Mouse (Mus musculus): ENCODE measurements around the gene Adam17. TPM values are rescaled to one million over a fixed set of nuclear protein-coding genes. Genes with fewer than 3 reads are reported as not detected.

Adam17 gene
- polyA plus RNA-seq, 1 experiment from 2014 or later = 46.1 TPM

GRCm38 (mm10) chr12:21316869-21317265 lies 56.6 kb downstream of the Adam17 start:
- Histone ChIP-seq H3K9me3 (replicated peaks; ENCODE audit: control insufficient read depth, low read length) (no peaks in the 10 kb centered on the region), H3K27me3 (ENCODE audit: control insufficient read depth, insufficient read depth, low read length) (no peaks in the 10 kb centered on the region), H3K4me3 (ENCODE audit: low read depth, low read length) (peak overlapping the region; percentile 58), H3K9ac (replicated peaks; ENCODE audit: low read length) (peak overlapping the region; percentile 75), H3K27ac (replicated peaks; ENCODE audit: low read depth, low read length) (no peak overlapping the region), H3K36me3 (replicated peaks; ENCODE audit: control insufficient read depth, insufficient read depth, low read depth, low read length) (peaks cover 4% of the 10 kb centered on the region; the same call in 1 of the 2 replicates), H3K4me1 (ENCODE audit: control insufficient read depth, insufficient read depth, low read length) (no peaks in the 10 kb centered on the region), H3K4me2 (ENCODE audit: low read depth, low read length) (peak overlapping the region; percentile 46)
- 40% methylated on average over 7 of the region's 7 CpGs for WGBS
- DNase-seq (ENCODE audit: low spot score) = no peak
- ATAC-seq (replicated peaks; ENCODE audit: insufficient number of reproducible peaks, low FRiP score, low TSS enrichment, low read depth) = no peak

- WGBS = 3% methylated on average over 48 of the region's 59 CpGs
- peak; percentile 86 for ATAC-seq (replicated peaks; ENCODE audit: insufficient number of reproducible peaks, low FRiP score, low TSS enrichment, low read depth)
- Histone ChIP-seq H3K36me3 (replicated peaks; ENCODE audit: control insufficient read depth, insufficient read depth, low read depth, low read length) (peaks cover 4% of the 10 kb centered on the region; the same call in 1 of the 2 replicates), H3K4me3 (ENCODE audit: low read depth, low read length) (peak within 1 kb of the TSS; percentile 58), H3K27ac (replicated peaks; ENCODE audit: low read depth, low read length) (no peak within 1 kb of the TSS), H3K9me3 (replicated peaks; ENCODE audit: control insufficient read depth, low read length) (no peaks in the 10 kb centered on the region), H3K27me3 (ENCODE audit: control insufficient read depth, insufficient read depth, low read length) (no peaks in the 10 kb centered on the region), H3K4me2 (ENCODE audit: low read depth, low read length) (peak within 1 kb of the TSS; percentile 46), H3K4me1 (ENCODE audit: control insufficient read depth, insufficient read depth, low read length) (no peaks in the 10 kb centered on the region), H3K9ac (replicated peaks; ENCODE audit: low read length) (peak within 1 kb of the TSS; percentile 75)
- DNase-seq (ENCODE audit: low spot score) = peak; percentile 90
Observed at GRCm38 (mm10) chr12:21315923-21316868, 57.2 kb downstream of the Adam17 start, which contains the start of gene Iah1. Iah1 (plus strand) TSS chr12:21316389.

GRCm38 (mm10) chr12:21312201-21312600 lies 61.2 kb downstream of the Adam17 start:
- Histone ChIP-seq H3K4me2 (ENCODE audit: low read depth, low read length) (no peak overlapping the region), H3K27ac (replicated peaks; ENCODE audit: low read depth, low read length) (no peak overlapping the region), H3K9me3 (replicated peaks; ENCODE audit: control insufficient read depth, low read length) (no peaks in the 10 kb centered on the region), H3K4me3 (ENCODE audit: low read depth, low read length) (no peak overlapping the region), H3K36me3 (replicated peaks; ENCODE audit: control insufficient read depth, insufficient read depth, low read depth, low read length) (peaks cover 5% of the 10 kb centered on the region), H3K4me1 (ENCODE audit: control insufficient read depth, insufficient read depth, low read length) (no peaks in the 10 kb centered on the region), H3K9ac (replicated peaks; ENCODE audit: low read length) (no peak overlapping the region), H3K27me3 (ENCODE audit: control insufficient read depth, insufficient read depth, low read length) (no peaks in the 10 kb centered on the region)
- 86% methylated on average over 5 of the region's 5 CpGs for WGBS
- DNase-seq (ENCODE audit: low spot score) (no peak), ATAC-seq (replicated peaks; ENCODE audit: insufficient number of reproducible peaks, low FRiP score, low TSS enrichment, low read depth) (no peak)

- H3K27ac ChIP-seq (replicated peaks; ENCODE audit: low read depth, low read length) = no peak overlapping the region
- no peaks in the 10 kb centered on the region for H3K4me1 ChIP-seq (ENCODE audit: control insufficient read depth, insufficient read depth, low read length)
- H3K9me3 ChIP-seq (replicated peaks; ENCODE audit: control insufficient read depth, low read length) = no peaks in the 10 kb centered on the region
- no peak overlapping the region for H3K4me2 ChIP-seq (ENCODE audit: low read depth, low read length)
- peaks cover 11% of the 10 kb centered on the region for H3K36me3 ChIP-seq (replicated peaks; ENCODE audit: control insufficient read depth, insufficient read depth, low read depth, low read length)
- H3K4me3 ChIP-seq (ENCODE audit: low read depth, low read length) = no peak overlapping the region
- H3K9ac ChIP-seq (replicated peaks; ENCODE audit: low read length) = no peak overlapping the region
- no peaks in the 10 kb centered on the region for H3K27me3 ChIP-seq (ENCODE audit: control insufficient read depth, insufficient read depth, low read length)
- ATAC-seq (replicated peaks; ENCODE audit: insufficient number of reproducible peaks, low FRiP score, low TSS enrichment, low read depth) = no peak
- no peak for DNase-seq (ENCODE audit: low spot score)
- WGBS = 77% methylated on average over 4 of the region's 4 CpGs
Observed at GRCm38 (mm10) chr12:21306721-21307120, 66.7 kb downstream of the Adam17 start.

- WGBS = 88% methylated on average over 4 of the region's 4 CpGs
Observed at GRCm38 (mm10) chr12:21305741-21306140, 67.7 kb downstream of the Adam17 start.

GRCm38 (mm10) chr12:21302361-21302783 lies 71.1 kb downstream of the Adam17 start:
- Histone ChIP-seq H3K4me2 (ENCODE audit: low read depth, low read length) (no peak overlapping the region), H3K4me3 (ENCODE audit: low read depth, low read length) (no peak overlapping the region), H3K27me3 (ENCODE audit: control insufficient read depth, insufficient read depth, low read length) (no peaks in the 10 kb centered on the region), H3K9ac (replicated peaks; ENCODE audit: low read length) (no peak overlapping the region), H3K9me3 (replicated peaks; ENCODE audit: control insufficient read depth, low read length) (no peaks in the 10 kb centered on the region), H3K36me3 (replicated peaks; ENCODE audit: control insufficient read depth, insufficient read depth, low read depth, low read length) (peaks cover 16% of the 10 kb centered on the region), H3K27ac (replicated peaks; ENCODE audit: low read depth, low read length) (no peak overlapping the region), H3K4me1 (ENCODE audit: control insufficient read depth, insufficient read depth, low read length) (no peaks in the 10 kb centered on the region)
- DNase-seq (ENCODE audit: low spot score) = no peak
- ATAC-seq (replicated peaks; ENCODE audit: insufficient number of reproducible peaks, low FRiP score, low TSS enrichment, low read depth) = no peak
- WGBS = 84% methylated on average over 5 of the region's 5 CpGs

More at GRCm38 (mm10) chr12:21305741-21306140, 67.7 kb downstream of the Adam17 start:
- Histone ChIP-seq H3K27me3 (ENCODE audit: control insufficient read depth, insufficient read depth, low read length) (no peaks in the 10 kb centered on the region), H3K4me3 (ENCODE audit: low read depth, low read length) (no peak overlapping the region), H3K4me2 (ENCODE audit: low read depth, low read length) (no peak overlapping the region), H3K4me1 (ENCODE audit: control insufficient read depth, insufficient read depth, low read length) (no peaks in the 10 kb centered on the region), H3K27ac (replicated peaks; ENCODE audit: low read depth, low read length) (no peak overlapping the region), H3K9me3 (replicated peaks; ENCODE audit: control insufficient read depth, low read length) (no peaks in the 10 kb centered on the region), H3K36me3 (replicated peaks; ENCODE audit: control insufficient read depth, insufficient read depth, low read depth, low read length) (peaks cover 13% of the 10 kb centered on the region), H3K9ac (replicated peaks; ENCODE audit: low read length) (no peak overlapping the region)
- no peak for DNase-seq (ENCODE audit: low spot score)
- ATAC-seq (replicated peaks; ENCODE audit: insufficient number of reproducible peaks, low FRiP score, low TSS enrichment, low read depth) = no peak

GRCm38 (mm10) chr12:21301932-21302331 lies 71.5 kb downstream of the Adam17 start:
- H3K36me3 ChIP-seq (replicated peaks; ENCODE audit: control insufficient read depth, insufficient read depth, low read depth, low read length) = peaks cover 14% of the 10 kb centered on the region
- H3K4me2 ChIP-seq (ENCODE audit: low read depth, low read length) = no peak overlapping the region
- 90% methylated on average over 8 of the region's 8 CpGs for WGBS
- DNase-seq (ENCODE audit: low spot score) = no peak
- no peaks in the 10 kb centered on the region for H3K9me3 ChIP-seq (replicated peaks; ENCODE audit: control insufficient read depth, low read length)
- no peak for ATAC-seq (replicated peaks; ENCODE audit: insufficient number of reproducible peaks, low FRiP score, low TSS enrichment, low read depth)
- no peaks in the 10 kb centered on the region for H3K27me3 ChIP-seq (ENCODE audit: control insufficient read depth, insufficient read depth, low read length)
- no peak overlapping the region for H3K9ac ChIP-seq (replicated peaks; ENCODE audit: low read length)
- no peak overlapping the region for H3K27ac ChIP-seq (replicated peaks; ENCODE audit: low read depth, low read length)
- no peak overlapping the region for H3K4me3 ChIP-seq (ENCODE audit: low read depth, low read length)
- no peaks in the 10 kb centered on the region for H3K4me1 ChIP-seq (ENCODE audit: control insufficient read depth, insufficient read depth, low read length)

- H3K27ac ChIP-seq (replicated peaks; ENCODE audit: low read depth, low read length) = no peak overlapping the region
- no peak overlapping the region for H3K4me3 ChIP-seq (ENCODE audit: low read depth, low read length)
- H3K4me2 ChIP-seq (ENCODE audit: low read depth, low read length) = no peak overlapping the region
- H3K9me3 ChIP-seq (replicated peaks; ENCODE audit: control insufficient read depth, low read length) = no peaks in the 10 kb centered on the region
- H3K9ac ChIP-seq (replicated peaks; ENCODE audit: low read length) = no peak overlapping the region
- H3K4me1 ChIP-seq (ENCODE audit: control insufficient read depth, insufficient read depth, low read length) = no peaks in the 10 kb centered on the region
- ATAC-seq (replicated peaks; ENCODE audit: insufficient number of reproducible peaks, low FRiP score, low TSS enrichment, low read depth) (no peak), DNase-seq (ENCODE audit: low spot score) (no peak)
- H3K36me3 ChIP-seq (replicated peaks; ENCODE audit: control insufficient read depth, insufficient read depth, low read depth, low read length) = peaks cover 14% of the 10 kb centered on the region
- no peaks in the 10 kb centered on the region for H3K27me3 ChIP-seq (ENCODE audit: control insufficient read depth, insufficient read depth, low read length)
- WGBS = 91% methylated on average over 7 of the region's 7 CpGs
Observed at GRCm38 (mm10) chr12:21301324-21301723, 72.1 kb downstream of the Adam17 start.

All from embryonic facial prominence, embryonic 11.5 days (tissue).